Mouse (Mus musculus): ENCODE measurements around the gene Garnl3.

Garnl3 gene

DNA sequence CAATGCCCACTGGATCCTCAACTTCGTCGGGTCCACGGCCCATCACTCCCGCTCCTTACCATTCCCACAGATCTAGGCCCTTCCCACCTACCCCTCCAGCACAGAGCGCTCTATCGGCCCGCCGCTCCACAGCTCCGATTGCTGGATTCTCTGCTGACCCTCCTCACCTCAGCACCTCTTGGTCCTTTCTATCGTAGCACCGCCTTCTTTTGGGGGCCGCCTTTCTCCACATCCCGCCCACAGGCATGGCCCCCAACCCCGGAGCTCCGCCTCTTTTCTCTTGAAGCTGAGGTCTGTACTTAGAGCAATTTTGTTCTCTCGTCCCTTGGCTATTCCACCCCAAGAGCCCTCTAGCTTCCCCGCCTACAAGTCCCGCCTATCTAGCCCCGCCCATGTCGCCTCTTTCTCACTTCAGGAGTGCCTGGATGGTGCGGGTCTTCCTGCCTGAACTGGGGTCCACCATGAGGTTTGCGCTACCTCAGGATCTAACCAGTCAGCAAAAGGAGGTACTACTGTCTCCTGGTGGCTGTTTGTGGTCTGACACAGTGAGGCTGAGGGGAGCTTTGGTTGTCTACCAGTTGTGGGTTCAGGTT lies at the start of gene Garnl3:
Gene Garnl3, minus strand, starts transcription at position 155 of the 593 bp plus-strand sequence.
- DNase-seq (ENCODE audit: extremely low spot score, low read depth, low spot score), result no peak

DNA sequence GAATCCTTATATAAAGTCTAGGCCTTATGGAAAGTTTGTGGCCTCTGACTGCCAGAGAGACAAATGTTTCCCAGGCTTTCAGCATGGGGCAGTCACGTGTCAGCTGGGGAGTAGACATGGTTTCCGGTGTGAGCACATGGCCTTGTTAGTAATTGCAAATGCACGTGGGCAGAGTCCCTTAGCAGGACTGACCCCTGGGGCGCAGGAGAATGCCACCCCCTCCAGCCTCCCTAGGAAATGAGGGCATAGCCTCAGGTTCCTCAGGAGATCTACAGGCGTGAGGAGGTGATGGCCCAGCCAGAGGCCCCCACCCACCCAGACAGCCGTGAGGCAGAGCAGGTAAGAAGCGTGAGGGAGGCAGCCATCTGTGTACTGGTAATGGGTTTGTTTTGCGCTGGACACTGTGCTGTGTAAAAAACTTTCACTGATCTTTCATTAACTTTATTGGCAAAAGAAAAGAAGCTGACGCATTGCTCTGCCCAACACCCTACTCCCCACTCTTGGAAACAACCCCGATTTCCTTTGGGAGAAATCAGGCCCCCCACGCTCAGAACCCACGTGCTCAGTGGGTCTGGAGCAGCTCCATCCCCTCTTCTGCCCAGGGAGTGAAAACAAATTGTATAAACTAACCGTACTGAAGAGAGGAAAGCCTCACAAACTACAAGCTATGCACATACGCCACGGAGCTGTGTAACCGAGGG lies 48.6 kb upstream of the Garnl3 start:
- no peak for DNase-seq (ENCODE audit: extremely low spot score, low read depth, low spot score)

DNA sequence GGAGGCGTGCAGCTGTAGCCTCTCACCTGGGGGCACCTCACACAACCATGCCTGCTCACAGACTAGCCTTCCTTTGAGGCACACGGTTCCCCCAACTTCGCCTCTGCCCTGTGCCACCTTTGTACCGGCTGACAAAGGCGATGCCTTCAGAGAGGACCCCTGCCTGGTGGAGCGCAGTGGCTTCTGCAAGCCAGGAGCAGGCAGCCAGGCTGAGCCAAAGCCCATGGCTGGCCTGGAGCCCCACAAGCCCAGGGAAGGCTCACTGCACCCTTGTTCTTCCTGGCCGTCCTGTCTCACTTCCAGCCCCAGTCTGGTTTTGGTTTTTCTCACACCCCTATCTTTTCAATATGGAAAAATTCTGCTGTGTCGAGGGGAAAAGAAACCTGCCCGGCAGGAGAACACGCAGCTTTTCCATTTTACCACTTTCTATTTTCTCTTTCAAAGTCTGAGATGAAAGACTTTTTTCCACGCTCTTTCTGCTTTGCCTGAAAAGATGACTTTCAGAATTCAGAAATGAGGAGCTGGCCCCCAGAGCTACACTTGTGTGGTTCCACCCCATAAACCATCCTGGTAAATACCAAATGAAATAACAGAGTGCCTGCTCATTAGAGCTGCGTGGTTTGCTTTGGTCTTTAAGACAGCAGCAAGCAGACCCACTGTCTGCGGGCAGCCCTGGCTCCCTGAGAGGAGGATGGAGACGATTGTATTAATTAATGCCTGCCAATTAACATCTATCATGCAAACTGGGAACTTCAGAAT lies 47.9 kb upstream of the Garnl3 start:
- DNase-seq (ENCODE audit: extremely low spot score, low read depth, low spot score), result no peak

DNA sequence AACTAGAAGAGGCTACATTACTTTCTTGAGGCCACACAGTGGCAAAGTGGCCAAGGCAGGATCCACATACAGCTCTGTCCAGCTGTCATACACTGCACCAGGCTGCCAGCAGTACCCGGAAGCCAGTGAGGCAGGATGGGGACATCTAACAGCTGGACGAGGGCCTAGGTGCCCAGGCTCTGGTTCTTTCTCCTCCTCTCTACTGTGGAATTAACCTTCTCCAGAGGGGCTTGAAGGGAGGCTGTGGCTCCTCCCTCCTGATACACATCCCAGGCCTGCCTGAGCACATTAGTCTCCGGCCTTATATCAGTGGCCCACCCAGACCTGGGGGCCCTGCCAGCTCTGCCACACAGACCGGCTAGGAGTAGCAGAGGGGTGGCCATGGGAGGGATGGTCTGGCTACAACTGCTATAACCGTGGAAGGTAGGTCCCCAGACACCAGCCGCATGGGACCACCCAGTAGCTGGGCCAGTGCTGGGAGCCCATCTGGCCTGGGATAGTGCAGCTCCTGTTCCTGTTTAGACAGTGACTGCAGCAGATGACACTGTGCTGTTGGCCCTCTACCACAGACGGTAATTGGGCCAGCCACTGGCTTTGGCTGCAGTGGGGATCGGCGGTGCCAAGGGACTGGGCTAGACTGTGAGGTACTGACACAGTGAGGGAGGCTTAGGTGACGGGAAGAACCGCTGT lies 46.9 kb upstream of the Garnl3 start:
- no peak for DNase-seq (ENCODE audit: extremely low spot score, low read depth, low spot score)

DNA sequence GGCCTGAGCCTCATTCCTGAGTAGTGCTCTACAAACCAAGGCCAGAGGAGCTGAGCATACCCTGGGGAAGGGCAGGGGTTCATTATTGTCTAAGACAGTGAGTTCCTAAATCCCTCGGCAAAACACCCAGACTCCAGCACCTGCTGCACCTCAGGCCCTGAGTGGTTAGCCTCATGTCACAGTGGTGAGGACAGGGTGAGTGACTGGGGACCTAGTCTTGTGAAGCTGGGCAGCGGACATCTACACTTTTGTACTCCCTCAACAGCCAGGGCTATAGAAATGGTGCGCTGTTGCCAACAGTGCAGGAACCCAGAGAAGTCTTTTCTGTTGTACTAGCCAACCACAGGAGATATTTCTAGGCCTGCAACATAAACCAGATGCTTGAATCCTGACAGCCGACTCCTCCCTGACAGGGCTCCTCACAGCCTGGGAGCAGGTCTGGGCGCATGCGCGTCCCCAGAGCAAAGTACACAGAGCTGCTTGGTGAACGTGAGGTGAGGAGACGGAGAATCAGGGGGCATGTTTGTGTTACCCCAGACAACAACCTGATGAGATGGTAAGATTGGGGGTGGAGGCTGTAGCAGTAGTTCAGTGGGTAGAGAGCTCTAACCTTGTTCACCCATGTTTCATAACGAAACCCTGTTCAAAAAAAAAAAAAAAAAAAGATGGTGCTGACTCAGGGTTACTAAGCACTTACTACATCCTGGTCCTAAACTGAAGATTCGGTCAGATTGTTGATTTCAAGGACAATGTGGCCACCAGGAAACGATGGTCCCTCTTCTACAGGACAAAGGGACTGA lies 46.2 kb upstream of the Garnl3 start:
- no peak for DNase-seq (ENCODE audit: extremely low spot score, low read depth, low spot score)

DNA sequence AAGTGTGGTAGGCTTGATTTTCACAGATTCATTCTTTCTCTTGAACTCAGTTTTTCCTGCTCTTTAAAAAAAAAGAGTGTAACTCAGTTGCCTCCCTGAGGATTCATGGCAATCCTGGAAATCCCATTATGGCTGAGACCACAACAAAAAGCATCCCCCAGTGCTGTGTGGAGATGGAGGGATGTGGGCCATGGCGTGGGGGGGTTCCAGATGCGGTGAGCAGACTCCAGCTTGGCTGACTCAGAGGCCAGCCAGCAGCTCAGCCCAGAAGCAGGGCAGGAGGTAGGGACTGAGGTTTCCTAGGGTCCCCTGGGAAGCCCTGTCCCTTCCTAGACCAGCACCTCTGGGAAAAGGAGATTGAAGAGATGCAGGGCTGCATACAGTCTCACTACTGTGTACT lies 45.5 kb upstream of the Garnl3 start:
- DNase-seq (ENCODE audit: extremely low spot score, low read depth, low spot score), result no peak

DNA sequence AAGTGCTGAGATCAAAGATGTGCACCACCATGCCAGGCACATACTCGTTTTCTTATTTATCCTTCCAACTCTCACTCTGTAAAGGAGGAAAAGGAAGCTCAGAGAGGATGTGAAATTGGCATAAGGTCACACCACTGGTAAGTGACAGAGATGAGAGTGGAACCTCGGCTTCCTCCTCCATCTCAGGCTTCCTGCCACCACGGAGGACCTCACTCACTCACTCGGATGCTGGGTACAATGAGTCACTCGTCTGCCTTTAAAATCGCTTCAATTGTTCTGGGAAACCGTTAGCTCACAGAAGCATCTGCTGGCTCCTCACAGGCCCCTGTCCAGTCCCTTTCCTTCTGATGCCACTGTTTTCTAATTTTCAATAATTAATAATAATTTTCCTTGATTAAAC lies 45.1 kb upstream of the Garnl3 start:
- no peak for DNase-seq (ENCODE audit: extremely low spot score, low read depth, low spot score)

DNA sequence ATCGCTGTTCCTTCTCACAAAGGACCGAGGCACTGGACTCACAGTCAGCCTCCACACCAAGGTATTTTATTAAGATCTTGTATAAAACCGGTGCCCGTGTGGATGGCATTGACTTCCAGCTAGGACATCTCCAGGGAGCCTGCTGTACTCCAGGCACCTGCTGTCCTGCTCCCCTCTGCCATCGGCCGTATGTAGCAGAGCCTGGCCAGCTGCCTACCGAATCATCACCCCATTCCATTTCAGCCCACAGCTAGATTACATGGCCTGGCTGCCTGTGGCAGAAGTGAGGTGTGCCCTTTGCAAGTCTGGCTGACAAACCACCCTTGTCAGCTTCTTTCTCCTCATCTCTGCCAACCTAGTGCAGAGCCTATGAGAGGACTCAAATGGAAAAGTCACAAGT lies 42.2 kb upstream of the Garnl3 start:
- DNase-seq (ENCODE audit: extremely low spot score, low read depth, low spot score), result no peak

DNA sequence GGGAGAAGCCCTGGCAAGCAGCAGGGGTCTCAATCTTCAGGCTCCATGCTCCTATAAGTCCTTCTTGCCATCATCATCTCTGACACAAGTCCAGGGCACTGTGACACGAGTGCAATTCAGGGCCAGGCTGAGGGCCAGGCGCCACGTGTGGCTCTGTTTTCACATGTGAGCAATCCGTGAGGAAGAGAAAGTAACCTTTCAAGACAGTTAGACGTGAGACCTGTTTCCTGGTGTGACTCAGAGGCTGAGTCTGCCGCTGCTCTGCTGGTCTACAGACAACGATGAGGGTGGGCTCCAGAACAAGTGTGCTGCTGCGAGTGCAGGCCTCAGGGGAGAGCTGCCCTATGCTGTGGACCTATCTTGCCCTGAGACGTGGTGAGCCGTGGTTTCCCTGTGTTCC lies 41.7 kb upstream of the Garnl3 start:
- no peak for DNase-seq (ENCODE audit: extremely low spot score, low read depth, low spot score)

DNA sequence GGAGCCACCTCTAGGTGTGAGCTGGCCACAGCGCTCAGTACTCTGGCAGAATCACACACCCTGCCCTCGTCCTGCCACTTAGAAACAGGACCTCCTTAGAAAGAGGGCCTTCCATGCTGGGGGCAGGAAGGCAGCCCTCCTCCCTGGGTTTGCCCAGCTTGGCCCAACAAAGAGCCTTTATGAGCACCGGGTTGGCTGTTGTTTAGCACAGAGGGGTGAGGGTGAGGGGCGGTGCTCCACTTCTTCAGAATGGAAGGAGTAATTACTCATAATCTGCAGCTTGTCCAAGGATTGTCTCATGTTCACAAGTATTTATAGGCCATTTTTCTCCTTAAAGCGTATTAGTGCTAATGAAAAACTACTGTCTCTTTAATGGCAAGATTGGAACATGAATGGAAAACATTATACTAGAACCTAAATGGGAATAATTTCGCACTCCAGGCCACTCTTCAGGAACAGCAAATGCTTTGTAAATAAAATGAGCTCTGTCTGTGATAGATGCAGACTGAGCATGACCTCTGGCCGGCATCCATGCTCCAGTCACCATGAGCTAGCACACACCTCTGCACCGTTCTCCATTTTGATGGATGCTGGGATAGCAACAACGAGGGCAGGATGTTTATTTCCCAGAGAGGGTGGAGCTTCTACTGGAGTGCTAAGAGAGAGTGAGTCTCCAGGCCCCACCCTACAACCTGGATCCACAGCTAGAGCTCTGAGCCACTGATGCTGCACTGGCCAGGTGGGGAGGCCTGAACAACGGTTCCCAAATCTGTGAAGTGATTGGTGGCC lies 39.5 kb upstream of the Garnl3 start:
- DNase-seq (ENCODE audit: extremely low spot score, low read depth, low spot score), result no peak

DNA sequence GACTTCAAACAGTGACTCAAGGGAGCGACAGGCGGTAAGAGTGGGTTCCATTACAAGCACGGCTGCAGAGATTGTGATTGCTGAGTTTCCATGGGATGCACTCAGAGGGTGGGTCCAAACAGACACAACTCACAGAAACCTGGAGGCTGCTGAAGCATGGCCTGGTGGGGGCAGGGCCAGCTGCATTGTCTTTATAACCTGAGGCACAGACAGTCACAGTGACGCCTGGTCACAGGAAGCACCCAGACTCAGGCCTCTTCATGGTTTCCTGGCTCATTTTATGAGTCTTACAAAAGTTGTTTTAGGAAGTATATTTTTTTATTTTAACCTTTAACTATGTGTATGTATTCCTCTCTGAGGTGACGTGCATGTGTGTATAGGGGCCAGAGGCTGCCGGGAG lies 38.0 kb upstream of the Garnl3 start:
- DNase-seq (ENCODE audit: extremely low spot score, low read depth, low spot score), result no peak

DNA sequence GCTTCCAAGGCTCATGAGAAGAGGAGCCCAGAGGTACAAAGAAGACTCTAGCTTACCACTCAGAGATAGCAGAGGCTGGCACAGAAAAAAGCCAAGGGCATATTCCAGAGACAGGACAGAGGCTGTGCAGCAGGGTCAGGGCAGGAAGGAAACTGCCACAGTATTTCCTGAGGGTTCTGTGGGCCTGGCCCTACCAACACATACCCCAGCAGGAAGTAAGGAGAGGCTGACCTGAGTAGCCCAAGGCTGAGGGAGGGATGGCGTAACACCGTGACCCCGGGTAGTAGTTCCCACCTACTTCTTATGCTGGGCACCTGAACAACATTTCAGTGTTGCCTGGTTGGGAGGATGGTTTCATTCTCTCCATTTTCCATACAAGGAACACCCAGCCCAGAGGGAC lies 35.6 kb upstream of the Garnl3 start:
- no peak for DNase-seq (ENCODE audit: extremely low spot score, low read depth, low spot score)

DNA sequence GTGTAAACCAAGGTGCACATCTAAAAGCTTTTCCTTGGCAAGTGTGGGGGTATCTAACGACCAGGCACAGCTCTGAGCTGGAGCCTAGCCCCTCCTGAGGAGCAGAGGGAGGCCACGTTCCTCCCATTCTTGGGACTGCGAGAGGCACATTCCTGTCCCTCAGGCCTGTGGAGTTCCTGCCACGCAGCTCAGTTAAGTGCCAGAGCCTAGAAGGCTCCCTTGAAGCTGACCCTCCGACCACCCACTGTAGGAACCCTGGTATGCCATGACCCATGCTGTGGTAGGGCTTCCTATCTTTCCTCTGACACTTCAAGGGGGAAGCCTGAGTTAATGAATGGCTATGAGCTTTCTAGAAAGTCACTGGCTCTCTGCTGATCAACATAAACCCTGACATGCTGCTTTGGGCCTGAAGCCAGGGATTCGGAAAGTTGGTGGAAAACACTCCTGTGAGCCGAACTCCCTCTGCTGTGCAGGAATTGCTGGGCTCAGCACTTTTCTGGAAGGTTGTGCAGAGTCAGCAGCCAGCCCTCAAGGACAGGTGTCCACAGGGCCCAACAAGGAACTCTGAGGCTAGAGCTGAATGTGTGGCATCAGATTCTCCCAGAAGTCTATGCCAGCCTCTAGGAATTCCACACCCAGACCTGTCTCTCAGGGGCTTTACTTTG lies 34.4 kb upstream of the Garnl3 start:
- DNase-seq (ENCODE audit: extremely low spot score, low read depth, low spot score), result no peak

DNA sequence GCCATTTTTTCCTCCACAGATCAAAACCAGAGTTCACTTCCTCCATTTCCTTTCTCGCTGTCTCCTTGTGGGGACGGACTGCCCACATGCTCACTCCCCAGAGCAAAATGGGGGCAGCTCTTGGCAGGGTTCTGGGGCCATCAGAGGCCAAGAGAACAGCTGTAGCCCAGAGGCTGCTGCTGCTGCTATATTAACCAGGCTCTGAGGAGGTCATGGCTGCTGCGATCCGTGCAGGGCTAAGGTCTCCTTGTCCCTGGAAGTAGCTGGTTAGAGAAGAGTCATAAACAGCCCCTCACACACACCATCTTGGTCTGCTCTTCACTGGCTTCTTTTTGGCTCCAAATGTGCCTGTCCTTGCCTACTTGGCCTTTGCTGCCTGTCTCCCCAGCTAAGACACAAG lies 33.8 kb upstream of the Garnl3 start:
- no peak for DNase-seq (ENCODE audit: extremely low spot score, low read depth, low spot score)

DNA sequence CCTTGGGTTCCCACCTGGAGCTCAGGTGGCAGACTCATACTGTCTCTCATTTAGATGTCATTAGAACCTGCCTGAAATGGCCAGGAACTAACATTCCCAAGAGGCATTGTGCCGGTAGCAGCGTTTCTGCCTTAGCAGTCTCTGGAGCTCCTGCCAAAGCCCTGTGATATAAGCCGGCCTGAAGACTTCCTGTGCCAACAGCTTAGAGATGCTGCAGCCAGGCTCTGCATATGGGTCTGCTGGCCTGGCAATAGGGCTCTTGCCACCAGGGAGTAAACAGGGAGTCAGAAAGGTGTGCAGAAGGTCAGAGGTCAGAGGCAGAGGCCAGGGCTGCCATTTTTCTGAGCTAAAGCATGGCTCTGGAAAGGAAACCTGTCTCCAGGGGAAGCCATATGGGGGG lies 33.2 kb upstream of the Garnl3 start:
- no peak for DNase-seq (ENCODE audit: extremely low spot score, low read depth, low spot score)

DNA sequence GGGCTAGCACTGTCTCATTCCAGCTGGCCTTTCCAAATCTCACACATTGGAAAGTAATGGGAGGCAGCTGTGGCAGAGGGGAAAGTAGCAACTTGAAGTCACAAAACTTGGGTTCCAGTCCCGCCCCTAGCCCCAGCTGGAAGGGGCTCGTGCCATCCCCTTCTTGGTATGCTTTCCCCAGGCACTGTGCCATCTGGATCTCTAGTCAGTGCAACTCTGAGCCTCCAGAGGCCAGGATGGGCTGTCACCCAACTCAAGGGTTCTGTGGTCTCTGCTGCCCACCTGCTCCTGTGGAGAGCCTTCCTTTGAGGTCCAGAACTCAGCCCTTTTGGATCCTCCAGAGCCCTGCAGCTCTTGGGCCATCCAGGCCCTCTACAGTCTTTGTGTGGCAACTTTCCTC lies 30.7 kb upstream of the Garnl3 start:
- no peak for DNase-seq (ENCODE audit: extremely low spot score, low read depth, low spot score)

DNA sequence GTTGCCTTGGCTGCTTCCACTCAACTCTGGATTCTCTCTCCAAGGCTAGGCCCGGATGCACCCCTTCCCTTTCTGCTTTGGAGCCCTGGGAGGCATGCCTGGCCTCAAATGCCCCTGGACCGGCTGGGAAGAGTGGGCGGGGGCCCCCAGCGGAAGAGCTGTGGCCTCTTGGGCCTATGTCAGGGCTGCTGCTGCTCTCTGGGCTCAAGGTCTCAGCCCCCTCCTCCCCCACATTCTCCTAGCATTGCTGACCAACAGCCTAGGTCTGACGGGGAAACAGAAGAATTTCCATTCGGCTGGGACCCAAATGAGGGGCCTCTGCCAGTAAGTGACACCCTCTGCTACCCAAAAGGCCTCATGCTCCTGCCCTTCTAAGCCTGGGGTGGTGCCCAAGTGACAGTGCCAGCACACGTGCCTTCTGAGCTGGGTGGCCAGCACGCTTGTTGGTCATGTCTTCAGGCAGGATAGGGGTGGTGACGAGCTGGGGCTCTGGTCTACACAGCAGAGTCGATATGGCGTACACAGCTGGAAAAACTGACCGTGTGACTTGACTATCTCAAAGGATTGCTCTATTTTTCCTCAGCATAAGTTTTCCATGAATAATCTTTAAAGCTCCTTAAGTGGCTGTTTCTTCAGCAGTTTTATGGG lies 29.0 kb upstream of the Garnl3 start:
- DNase-seq (ENCODE audit: extremely low spot score, low read depth, low spot score), result no peak

DNA sequence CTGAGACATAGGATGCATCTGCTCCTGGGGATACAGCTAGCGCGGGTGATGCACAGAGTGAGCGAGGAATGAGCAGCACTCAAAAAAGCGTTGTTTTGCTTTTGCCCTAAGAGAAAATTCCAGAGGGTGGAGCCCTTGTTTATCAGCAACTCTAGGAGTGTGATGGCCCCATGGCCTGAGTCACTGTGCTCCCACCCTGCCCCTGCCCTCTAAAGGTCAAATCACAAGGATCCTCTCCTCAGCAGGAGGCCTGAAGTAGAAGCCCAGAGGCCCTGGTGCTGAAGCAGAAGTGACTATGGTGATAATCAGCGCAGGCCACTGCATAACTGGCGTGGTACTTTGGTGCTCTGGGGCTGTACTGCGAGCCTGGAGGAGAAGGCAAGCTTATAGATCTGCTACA lies 28.1 kb upstream of the Garnl3 start:
- DNase-seq (ENCODE audit: extremely low spot score, low read depth, low spot score), result no peak

DNA sequence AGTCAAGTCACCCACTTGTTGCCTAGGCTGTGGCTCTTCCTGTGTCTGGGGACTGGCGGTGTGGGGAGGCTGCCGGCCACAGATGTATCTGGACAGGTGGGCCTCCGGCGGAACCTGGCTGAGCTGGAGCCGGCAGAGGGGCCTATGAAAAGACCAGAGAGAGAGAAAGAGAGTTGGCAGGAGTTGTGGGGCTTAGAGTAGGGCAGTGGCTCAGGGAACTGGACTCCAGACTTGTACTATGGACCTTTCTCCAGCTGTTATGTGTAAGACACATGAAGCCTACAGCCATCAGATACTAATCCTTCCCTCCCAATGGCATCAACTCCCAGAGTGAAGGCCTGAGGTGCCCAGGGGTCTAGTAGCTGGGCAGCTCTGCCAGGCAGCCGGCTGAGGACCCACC lies 27.4 kb upstream of the Garnl3 start:
- no peak for DNase-seq (ENCODE audit: extremely low spot score, low read depth, low spot score)

Measured in hindlimb bud, embryonic 11.5 days (tissue).